Comparison of ENCODE assay signal across 31 mouse cellular contexts in genomic region chr15:88937291-88937650, GRCm38 (mm10). TPM values are rescaled to one million over a fixed set of nuclear protein-coding genes. Genes with fewer than 3 reads are reported as not detected.
A peak's percentile ranks its signal among the peaks of the same experiment; 100 is the strongest.
DNase-seq lines count a peak whose midpoint lies in the region; ATAC-seq and TF ChIP-seq lines count a peak whose summit lies in the region.
"Had no signal": no experiment of that assay in that cellular context is flagged by ENCODE, and none has a peak within 500 bp of the region (broad histone marks: within the 10 kb centered on the region; RNA-seq: fewer than 3 reads in every experiment).

No protein-coding gene starts in this region.

- H3K27me3 ChIP-seq in megakaryocyte, embryonic 14.5 days (replicated peaks), result peaks cover 20% of the 10 kb centered on the region
- H3K27me3 ChIP-seq in myocyte (ENCODE audit: control insufficient read depth, insufficient read depth, insufficient read length), result no peaks in the 10 kb centered on the region
- H3K27me3 ChIP-seq: forebrain, embryonic 13.5 days; heart, embryonic 12.5 days; heart, embryonic 15.5 days; hindbrain, embryonic 13.5 days had no signal

- no peak overlapping the region for H3ac ChIP-seq in myocyte (ENCODE audit: control insufficient read depth, insufficient read length)

- TF ChIP-seq CTCF in bone marrow macrophage, adult 2 months (IDR thresholded peaks at IDR 0.05; ENCODE audit: low read depth, low read length), result no peak

- intact Hi-C loops in left cerebral cortex, postnatal 36 days (cut with DNase I), result no loop called here

- H3K4me3 ChIP-seq in megakaryocyte, embryonic 14.5 days (replicated peaks), result peak overlapping the region; percentile 70
- no peak overlapping the region for H3K4me3 ChIP-seq in bone marrow macrophage, adult 2 months (ENCODE audit: insufficient read depth, low read length)
- no peak overlapping the region for H3K4me3 ChIP-seq in myocyte
- H3K4me3 ChIP-seq: forebrain, embryonic 10.5 days; forebrain, embryonic 13.5 days; heart, embryonic 12.5 days; heart, embryonic 15.5 days; hindbrain, embryonic 10.5 days; hindbrain, embryonic 13.5 days; intestine, embryonic 15.5 days had no signal

- no peaks in the 10 kb centered on the region for H3K36me3 ChIP-seq in megakaryocyte, embryonic 14.5 days (replicated peaks; ENCODE audit: low read length)
- H3K36me3 ChIP-seq in myocyte (ENCODE audit: control insufficient read depth, insufficient read depth), result no peaks in the 10 kb centered on the region
- H3K36me3 ChIP-seq: forebrain, embryonic 10.5 days; heart, embryonic 12.5 days; heart, embryonic 15.5 days; hindbrain, embryonic 10.5 days; hindbrain, embryonic 13.5 days; intestine, embryonic 15.5 days had no signal

- DNase-seq in cerebellum, postnatal 14 days, result peak; percentile 36 to 50
- DNase-seq in cerebellum, adult 9-10 months, result no peak
- DNase-seq in left cerebral cortex, postnatal 36 days (ENCODE audit: low spot score in 2 of 2), result no peak
- no peak for DNase-seq in retina, postnatal 1 day
- DNase-seq: adrenal gland, adult 2 months; adrenal gland, postnatal 14 days; cerebellum, adult 11 months; cerebellum, adult 8-10 months; gastrocnemius, postnatal 10 days; gastrocnemius, postnatal 36 days; heart, postnatal 10 days; heart, postnatal 36 days had no signal

- H3K4me1 ChIP-seq in megakaryocyte, embryonic 14.5 days, result peaks cover 24% of the 10 kb centered on the region
- peaks cover 31% of the 10 kb centered on the region for H3K4me1 ChIP-seq in bone marrow macrophage, adult 2 months (ENCODE audit: control insufficient read depth, insufficient read depth, low read length)
- H3K4me1 ChIP-seq: forebrain, embryonic 10.5 days; forebrain, embryonic 13.5 days; heart, embryonic 12.5 days; heart, embryonic 15.5 days; hindbrain, embryonic 10.5 days; hindbrain, embryonic 13.5 days; intestine, embryonic 15.5 days had no signal

- peaks cover 4% of the 10 kb centered on the region; the same call in 1 of the 2 replicates for H3K9me3 ChIP-seq in megakaryocyte, embryonic 14.5 days
- H3K9me3 ChIP-seq: forebrain, embryonic 10.5 days; forebrain, embryonic 13.5 days; heart, embryonic 12.5 days; heart, embryonic 15.5 days; hindbrain, embryonic 10.5 days; hindbrain, embryonic 13.5 days; intestine, embryonic 15.5 days had no signal

- peak overlapping the region; percentile 45 for H3K4me2 ChIP-seq in myocyte (ENCODE audit: low read depth)
- H3K4me2 ChIP-seq: forebrain, embryonic 13.5 days; heart, embryonic 12.5 days; heart, embryonic 15.5 days; hindbrain, embryonic 13.5 days; intestine, embryonic 15.5 days had no signal

- H3K79me2 ChIP-seq in myocyte (ENCODE audit: control insufficient read depth, insufficient read depth), result no peaks in the 10 kb centered on the region

- TF ChIP-seq POLR2A in bone marrow macrophage, adult 2 months (IDR thresholded peaks at IDR 0.05; ENCODE audit: borderline replicate concordance, low read depth, low read length), result no peak
- no peak for TF ChIP-seq POLR2A in myocyte (IDR thresholded peaks at IDR 0.05; ENCODE audit: insufficient read length, low read depth)

- ATAC-seq in megakaryocyte, adult 5-6 weeks (ENCODE audit: poor library complexity, severe bottlenecking), result no peak
- ATAC-seq: CD4-positive, CD25-positive, alpha-beta regulatory T cell, adult 4 months; forebrain, embryonic 13.5 days; forebrain, embryonic 16.5 days; hindbrain, embryonic 16.5 days; intestine, embryonic 15.5 days had no signal

- peak overlapping the region; percentile 38 for H3K27ac ChIP-seq in bone marrow macrophage, adult 2 months (ENCODE audit: insufficient read depth, low read depth, low read length)
- H3K27ac ChIP-seq: forebrain, embryonic 10.5 days; forebrain, embryonic 13.5 days; heart, embryonic 15.5 days; hindbrain, embryonic 10.5 days; hindbrain, embryonic 13.5 days; intestine, embryonic 15.5 days had no signal

TF ChIP-seq in myocyte, 11 proteins besides CTCF, POLR2A, EP300 and RAD21:
- no peak for TF ChIP-seq TCF12 (IDR thresholded peaks at IDR 0.05; ENCODE audit: insufficient read depth, poor library complexity, severe bottlenecking)
- no peak for TF ChIP-seq MAX (IDR thresholded peaks at IDR 0.05; ENCODE audit: low read depth)
- TF ChIP-seq POLR2AphosphoS2 (IDR thresholded peaks at IDR 0.05; ENCODE audit: insufficient read length, low read depth), result no peak
- TF ChIP-seq CEBPB (IDR thresholded peaks at IDR 0.05; ENCODE audit: insufficient read depth, poor library complexity, severe bottlenecking), result no peak
- TF ChIP-seq SRF (IDR thresholded peaks at IDR 0.05; ENCODE audit: control insufficient read depth, insufficient read length, low read depth), result no peak
- no peak for TF ChIP-seq TCF3 (IDR thresholded peaks at IDR 0.05; ENCODE audit: insufficient read length, low read depth)
- TF ChIP-seq MYOD1 (IDR thresholded peaks at IDR 0.05; ENCODE audit: control insufficient read depth in 1 of 3, insufficient read length in 2 of 3, low read depth in 2 of 3), result no peak
- TF ChIP-seq REST (IDR thresholded peaks at IDR 0.05; ENCODE audit: insufficient read depth, insufficient read length), result no peak
- no peak for TF ChIP-seq MYOG (IDR thresholded peaks at IDR 0.05; ENCODE audit: control insufficient read depth in 1 of 3, insufficient read depth in 1 of 3, insufficient read length in 2 of 3, low read depth in 2 of 3)
- no peak for TF ChIP-seq E2F4 (IDR thresholded peaks at IDR 0.05; ENCODE audit: insufficient read depth)
- no peak for TF ChIP-seq USF1 (IDR thresholded peaks at IDR 0.05; ENCODE audit: low read depth)
TF ChIP-seq in myocyte: peak in this region for 0.

RNA-seq across cellular contexts. Expression of gene Ttll8, which starts 16.9 kb away (rescaled TPM):
- polyA plus RNA-seq in megakaryocyte, embryonic 14.5 days (2012; ENCODE audit: insufficient read depth, low replicate concordance), result not detected in 2 replicates
- not detected in 2 replicates for total RNA-seq in megakaryocyte, adult 5-6 weeks (2015)
- total RNA-seq in megakaryocyte, adult 5-6 weeks (2017), result not detected in 2 replicates
- not detected in 2 replicates for polyA plus RNA-seq in bone marrow macrophage, adult 2 months (2012; ENCODE audit: insufficient read depth, insufficient read length, missing spikeins)
- not detected for polyA plus RNA-seq in myocyte (2012; fragmentation: generic; extraction: Trizol)
- 1 to 10 TPM; 1.1 to 2.1 TPM for total RNA-seq in left cerebral cortex, postnatal 36 days (2021)
- total RNA-seq: adrenal gland, postnatal 14 days; gastrocnemius, adult 18-20 months; gastrocnemius, postnatal 10 days; gastrocnemius, postnatal 36 days; granulocyte monocyte progenitor cell, adult 5-6 weeks; heart, postnatal 10 days; heart, postnatal 36 days; MEL had no signal
- polyA plus RNA-seq: adrenal gland, adult 2 months; C2C12; CD4-positive, CD25-positive, alpha-beta regulatory T cell, adult 4 months; embryonic facial prominence, embryonic 11.5 days; forebrain, embryonic 10.5 days; forebrain, embryonic 13.5 days; heart, embryonic 12.5 days; heart, embryonic 15.5 days; hindbrain, embryonic 13.5 days; intestine, embryonic 15.5 days had no signal

RNA-seq across cellular contexts. Expression of gene Mlc1, which starts 41.5 kb away (rescaled TPM):
- not detected in 2 replicates for polyA plus RNA-seq in megakaryocyte, embryonic 14.5 days (2012; ENCODE audit: insufficient read depth, low replicate concordance)
- not detected in 2 replicates for total RNA-seq in megakaryocyte, adult 5-6 weeks (2015)
- total RNA-seq in megakaryocyte, adult 5-6 weeks (2017), result not detected in 2 replicates
- not detected in 2 replicates for polyA plus RNA-seq in bone marrow macrophage, adult 2 months (2012; ENCODE audit: insufficient read depth, insufficient read length, missing spikeins)
- polyA plus RNA-seq in myocyte (2012; fragmentation: generic; extraction: Trizol), result not detected
- 100 to 1,000 TPM in 1 of 2 experiments, 10 to 100 TPM in 1; 99.9 to 111 TPM for total RNA-seq in left cerebral cortex, postnatal 36 days (2021)
- total RNA-seq: adrenal gland, adult 2 months; adrenal gland, postnatal 14 days; gastrocnemius, adult 18-20 months; gastrocnemius, postnatal 36 days; granulocyte monocyte progenitor cell, adult 5-6 weeks; heart, postnatal 10 days; heart, postnatal 36 days; MEL had no signal
- polyA plus RNA-seq: adrenal gland, adult 2 months; CD4-positive, CD25-positive, alpha-beta regulatory T cell, adult 4 months; heart, embryonic 15.5 days; intestine, embryonic 15.5 days had no signal

RNA-seq across cellular contexts. Expression of gene Mov10l1, which starts 45.4 kb away (rescaled TPM):
- 0.21 TPM in 1 of 2 replicates, not detected in the other for polyA plus RNA-seq in megakaryocyte, embryonic 14.5 days (2012; ENCODE audit: insufficient read depth, low replicate concordance)
- total RNA-seq in megakaryocyte, adult 5-6 weeks (2015), result not detected in 2 replicates
- not detected in 2 replicates for total RNA-seq in megakaryocyte, adult 5-6 weeks (2017)
- not detected in 2 replicates for polyA plus RNA-seq in bone marrow macrophage, adult 2 months (2012; ENCODE audit: insufficient read depth, insufficient read length, missing spikeins)
- not detected for polyA plus RNA-seq in myocyte (2012; fragmentation: generic; extraction: Trizol)
- total RNA-seq in left cerebral cortex, postnatal 36 days (2021), result not detected
- total RNA-seq: adrenal gland, adult 2 months; adrenal gland, postnatal 14 days; gastrocnemius, adult 18-20 months; gastrocnemius, postnatal 10 days; gastrocnemius, postnatal 36 days; granulocyte monocyte progenitor cell, adult 5-6 weeks; MEL had no signal
- polyA plus RNA-seq: adrenal gland, adult 2 months; C2C12; CD4-positive, CD25-positive, alpha-beta regulatory T cell, adult 4 months; forebrain, embryonic 10.5 days; forebrain, embryonic 13.5 days; forebrain, embryonic 16.5 days; hindbrain, embryonic 10.5 days; hindbrain, embryonic 13.5 days; intestine, embryonic 15.5 days had no signal

Comparison
In these comparisons a context has a peak if more than half of its experiments do, and no peak if none do; other contexts are left out.
1. DNase-seq: peak in cerebellum, postnatal 14 days (2 of 2); none in cerebellum, adult 9-10 months (single experiment), left cerebral cortex, postnatal 36 days (0 of 2) and retina, postnatal 1 day (single experiment).